Mouse (Mus musculus) cerebellum, adult (tissue): ENCODE measurements at regions not wholly inside any gene's neighbourhood (a gene's known extent, or its start where the extent isn't known, plus 50 kb on each side); places are given as distances from the start of the nearest gene placed in this dataset.

Experiments used
- ATAC-seq: cut with Nextera tagmentation; 2 replicates; pipeline ENCODE4 v1.9.2; 2017; ENCODE audit warnings: mild to moderate bottlenecking, moderate library complexity, mixed read lengths; ENCODE audit not compliant: insufficient number of reproducible peaks, low FRiP score, low TSS enrichment

DNA sequence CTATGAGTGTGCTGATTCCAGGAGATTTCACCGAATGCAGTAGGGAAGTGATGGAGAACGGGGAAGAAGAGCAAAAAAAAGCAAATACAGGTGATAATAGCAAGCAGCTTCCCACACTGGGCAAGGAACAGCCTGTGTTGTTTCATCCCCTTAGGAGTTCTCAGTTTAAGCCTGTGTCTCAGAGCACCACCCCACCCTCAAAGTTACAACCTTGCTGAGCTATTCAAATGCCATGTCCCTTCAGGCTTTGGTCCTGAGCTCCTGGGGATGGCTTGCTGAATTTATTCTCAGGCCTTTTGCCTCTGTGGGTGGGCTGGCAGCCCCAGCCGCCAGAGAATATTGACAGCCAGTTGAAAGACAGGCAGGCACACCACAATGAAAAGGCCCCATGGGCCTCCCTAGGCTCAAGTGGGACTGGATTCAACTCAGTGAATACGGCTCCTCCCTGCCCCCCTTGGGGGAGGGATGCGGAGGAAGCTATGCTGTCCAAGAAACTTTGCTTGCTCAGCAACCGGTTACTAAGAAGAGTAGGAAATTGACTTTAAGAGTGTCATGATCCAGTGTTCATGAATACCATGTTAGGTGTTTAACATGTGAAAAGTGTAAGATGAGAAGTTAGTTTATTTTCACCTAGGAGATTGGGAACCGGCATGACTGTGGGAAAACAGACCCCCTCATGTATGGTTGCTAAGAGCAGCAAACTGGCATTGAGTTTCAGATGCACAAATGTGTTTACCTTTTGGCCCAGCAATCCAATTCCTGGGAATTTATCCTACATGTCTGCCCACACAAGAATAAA lies 142.5 kb upstream of the Egfl6 start:
- no peak for ATAC-seq

DNA sequence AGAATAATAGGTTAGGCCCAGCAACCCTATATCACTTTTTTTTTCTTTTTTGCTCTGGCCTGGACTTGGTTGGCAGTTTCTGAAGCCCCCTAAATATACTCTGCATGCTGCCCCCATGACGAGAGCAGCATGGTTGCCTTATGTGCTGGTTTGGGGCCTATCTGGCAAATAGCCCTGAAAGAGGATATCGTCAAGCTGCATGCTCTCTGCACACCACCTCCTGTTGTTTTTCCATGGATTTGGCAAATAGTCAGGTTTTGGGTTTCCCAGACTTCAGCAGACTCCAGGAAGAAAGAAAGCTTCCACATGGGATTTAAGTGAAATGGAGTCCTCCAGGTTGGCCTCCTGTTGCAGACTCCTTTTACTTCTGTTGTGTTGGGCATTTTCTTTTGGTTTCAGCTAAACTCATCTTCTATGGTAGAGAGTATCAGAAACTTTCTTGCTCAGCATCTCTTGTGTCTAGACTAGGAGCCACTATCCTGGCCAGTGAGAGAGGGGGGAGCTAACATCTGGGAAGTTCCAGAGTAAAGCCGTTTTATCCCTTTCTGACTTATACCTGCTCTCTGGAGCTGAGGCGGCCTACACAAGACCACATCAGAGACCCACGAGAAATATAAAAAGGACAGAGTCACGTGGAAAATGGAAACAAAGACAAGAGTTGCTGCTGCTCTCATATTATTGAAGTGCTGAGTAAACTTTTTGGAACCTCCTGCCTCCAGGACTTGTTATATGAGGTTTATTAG lies 140.4 kb upstream of the Egfl6 start:
- ATAC-seq, result no peak

DNA sequence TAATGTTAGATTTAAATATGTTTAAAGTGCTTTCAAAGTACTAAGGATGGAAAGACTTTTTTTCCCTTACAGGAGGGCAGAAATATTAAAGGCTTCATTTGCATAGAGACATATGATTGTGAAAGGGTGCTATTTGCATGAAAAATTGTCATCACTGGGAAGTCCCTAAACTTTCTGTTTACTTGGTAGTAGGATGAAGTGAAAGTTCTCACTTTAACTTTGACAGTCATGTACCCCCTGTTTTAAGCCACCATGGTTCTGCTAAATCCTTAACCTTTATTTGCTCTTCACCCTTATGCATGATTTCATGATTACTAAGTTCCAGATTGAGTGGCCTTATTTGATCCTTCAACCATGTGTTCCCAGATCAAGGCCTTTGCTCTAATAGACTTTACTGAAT lies 132.6 kb upstream of the Egfl6 start:
- no peak for ATAC-seq

DNA sequence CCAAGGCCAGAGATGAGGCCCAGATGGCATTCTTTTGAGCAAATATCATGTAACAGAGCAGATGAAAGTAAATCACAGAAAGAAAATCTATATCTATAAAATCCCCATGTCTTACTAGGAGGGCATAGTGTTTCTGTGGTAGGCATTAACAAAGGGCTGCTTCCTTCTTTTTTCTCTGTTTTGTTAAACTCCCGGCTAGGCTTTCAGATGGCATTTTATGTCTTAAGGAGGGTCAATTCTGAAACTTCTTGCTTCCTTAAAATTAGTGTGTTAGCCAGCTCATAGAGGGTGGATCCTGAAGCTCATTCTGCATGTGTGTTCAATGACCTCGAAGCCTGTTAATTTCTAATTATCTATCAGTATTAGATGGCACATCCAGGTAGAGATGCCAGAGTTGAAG lies 123.8 kb upstream of the Egfl6 start:
- no peak for ATAC-seq

DNA sequence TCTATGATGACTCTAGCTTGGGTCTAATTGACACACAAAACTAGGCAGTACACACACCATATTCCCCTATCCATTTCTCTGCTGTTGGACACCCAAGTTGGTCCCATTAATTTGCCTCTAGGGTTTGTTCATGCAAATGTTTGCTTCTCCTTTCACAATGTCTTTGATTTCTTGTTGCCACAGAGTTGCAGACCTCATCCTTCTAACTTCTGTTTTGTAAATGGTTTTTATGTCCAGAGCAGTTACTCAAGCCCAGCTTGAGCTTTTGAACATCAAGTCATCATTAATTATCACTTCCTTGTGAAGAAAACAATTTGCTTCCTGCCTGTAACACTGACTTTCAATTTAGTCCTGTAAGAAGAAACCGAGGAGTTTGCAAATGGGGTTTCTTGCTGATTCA lies 122.6 kb upstream of the Egfl6 start:
- ATAC-seq, result no peak

DNA sequence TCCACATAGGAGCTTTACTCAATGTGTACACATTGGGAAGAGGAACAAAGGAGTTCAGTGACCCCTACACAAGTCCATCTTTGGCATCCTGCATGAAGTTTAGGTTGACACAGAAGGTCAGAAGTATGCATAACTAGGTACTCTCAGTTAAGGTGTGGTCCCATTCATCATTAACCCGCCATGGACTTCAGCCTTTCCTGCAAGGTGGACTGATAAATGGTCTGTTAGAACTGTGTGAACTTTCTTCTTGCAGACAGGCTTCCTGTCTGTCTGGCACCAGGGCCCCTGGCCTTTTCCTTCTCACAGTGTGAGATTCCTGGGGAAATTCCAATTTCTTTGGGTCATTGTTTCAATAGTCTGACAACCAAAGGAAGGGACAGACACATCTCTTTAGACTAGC lies 121.5 kb upstream of the Egfl6 start:
- no peak for ATAC-seq

DNA sequence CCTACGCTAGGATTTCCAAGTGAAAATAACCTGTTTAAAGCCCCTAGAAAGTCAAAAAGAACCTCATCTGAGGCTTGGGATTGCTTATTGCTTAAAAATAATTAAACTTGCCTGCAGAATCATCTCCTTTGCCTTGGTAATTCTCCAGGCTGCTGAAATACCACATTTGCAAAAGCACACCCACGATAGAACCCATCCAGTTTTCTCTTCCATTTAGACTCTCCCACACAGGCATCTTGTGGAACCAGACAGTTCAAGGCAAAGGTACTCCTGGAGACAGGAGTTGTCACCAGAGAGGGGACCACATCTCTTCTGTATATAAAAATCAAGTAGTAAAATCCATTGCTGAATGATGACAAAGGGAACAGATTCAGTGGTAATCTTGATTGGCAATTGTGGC lies 118.8 kb upstream of the Egfl6 start:
- ATAC-seq, result no peak

DNA sequence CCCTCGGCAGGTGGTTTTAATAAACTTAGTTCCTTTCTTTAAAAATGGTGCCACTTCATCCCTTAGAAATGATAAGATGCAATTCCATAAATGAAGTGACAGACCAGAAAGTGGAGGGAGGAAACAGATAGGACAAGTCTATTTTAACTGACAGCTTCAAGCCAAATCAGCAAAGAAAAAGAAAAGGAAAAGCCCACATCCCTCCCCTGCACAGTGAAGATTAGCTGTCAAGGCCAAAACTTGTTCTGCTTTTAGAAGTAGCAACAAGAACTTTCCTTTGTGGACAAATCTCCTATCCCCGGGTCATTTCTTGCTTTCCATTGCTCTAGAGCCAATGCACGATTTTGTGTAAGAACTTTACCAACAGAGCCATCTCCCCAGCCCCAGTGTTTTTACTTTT lies 108.7 kb upstream of the Egfl6 start:
- ATAC-seq, result no peak

DNA sequence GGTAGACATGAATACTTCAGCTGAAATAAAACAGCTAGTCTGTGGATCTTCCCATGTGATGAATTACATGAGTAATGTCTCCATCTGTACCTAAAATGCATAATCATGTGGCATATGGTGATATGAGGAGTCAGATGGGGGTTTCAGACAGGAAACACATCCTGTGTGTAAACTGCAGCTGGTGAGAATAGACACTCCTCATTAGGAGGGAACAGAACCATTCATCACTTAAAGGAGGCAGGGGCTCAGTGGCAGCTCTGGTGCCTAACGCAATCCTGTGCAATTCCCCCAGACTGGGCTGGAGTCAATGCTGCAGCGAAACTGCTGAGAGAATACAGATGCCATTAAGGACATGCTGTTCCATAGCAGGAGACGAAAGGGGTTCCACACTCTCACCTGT lies 103.3 kb upstream of the Egfl6 start:
- ATAC-seq, result no peak

DNA sequence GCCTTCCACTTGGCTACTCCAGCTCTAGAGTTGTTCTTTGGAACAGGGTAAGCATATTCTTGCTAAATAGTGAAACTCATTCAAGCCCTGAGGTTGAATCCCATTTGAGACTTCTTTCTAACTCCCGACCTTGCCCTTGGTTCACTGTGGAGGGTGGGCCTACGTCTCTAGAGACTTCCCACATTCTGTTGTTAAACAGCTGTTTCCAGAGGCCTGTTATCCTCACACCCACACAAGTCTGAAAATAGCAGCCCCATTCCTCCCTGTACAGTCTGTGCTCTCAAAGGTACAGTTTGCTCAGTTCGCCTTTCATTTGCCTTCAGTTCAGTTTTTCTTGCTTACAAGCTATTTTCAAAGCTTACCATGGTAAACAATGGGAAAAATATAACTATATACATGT lies 87.9 kb upstream of the Egfl6 start:
- ATAC-seq, result no peak

DNA sequence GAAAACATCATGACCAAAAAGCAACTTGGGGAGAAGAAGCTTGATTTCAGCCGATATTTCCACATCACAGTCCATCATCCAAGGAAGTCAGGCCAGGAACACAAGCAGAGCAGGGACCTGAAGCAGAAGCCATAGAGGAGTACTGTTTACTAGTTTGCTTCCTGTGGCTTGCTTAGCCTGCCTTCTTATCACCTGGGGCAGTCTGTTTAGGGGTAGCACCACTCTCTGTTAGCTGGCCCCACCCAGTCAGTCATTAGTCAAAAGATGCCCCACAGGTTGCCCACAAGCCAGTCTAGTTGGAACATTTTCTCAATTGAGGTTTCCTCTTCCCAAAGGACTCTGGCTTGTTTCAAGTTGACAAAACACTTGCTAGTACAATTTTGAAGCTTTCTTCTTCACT lies 87.1 kb upstream of the Egfl6 start:
- ATAC-seq, result no peak

DNA sequence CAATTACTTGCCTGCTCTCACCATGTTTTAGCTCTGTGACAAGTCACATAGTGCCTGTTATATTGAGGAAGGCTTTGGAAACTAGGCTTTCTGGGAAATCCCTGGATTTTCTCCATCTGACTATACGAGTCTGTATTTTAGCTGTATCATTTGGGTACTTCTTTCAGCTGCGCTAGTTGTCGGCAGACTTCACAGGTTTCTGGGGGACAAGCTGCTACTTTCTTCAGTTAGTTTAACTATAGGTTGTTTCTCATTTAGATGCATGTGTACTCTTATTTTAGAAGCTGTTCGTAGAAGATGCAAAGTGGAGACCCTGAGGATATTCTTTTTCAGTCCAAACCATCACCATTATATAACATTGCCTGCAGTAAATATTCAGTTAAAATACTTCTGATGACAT lies 86.3 kb upstream of the Egfl6 start:
- no peak for ATAC-seq

DNA sequence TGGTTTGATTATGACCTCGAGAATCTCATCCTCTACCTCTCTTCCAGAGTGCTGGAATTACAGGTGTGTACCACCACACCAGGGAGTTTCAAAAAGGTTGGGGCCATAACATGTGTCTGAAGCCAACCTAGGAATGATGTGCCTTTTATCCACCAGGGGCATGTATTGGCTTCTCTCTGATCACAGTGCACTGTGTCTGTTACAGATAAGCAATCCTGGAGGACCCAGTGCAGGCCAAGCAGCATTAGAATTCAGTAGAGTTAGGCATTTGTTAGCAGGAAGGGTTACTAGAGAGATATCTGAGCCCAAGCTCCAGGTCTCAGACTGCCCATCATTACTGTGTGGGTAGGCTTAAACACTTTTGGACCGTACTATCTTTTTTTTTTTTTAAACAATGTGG lies 80.8 kb upstream of the Egfl6 start:
- ATAC-seq, result no peak

DNA sequence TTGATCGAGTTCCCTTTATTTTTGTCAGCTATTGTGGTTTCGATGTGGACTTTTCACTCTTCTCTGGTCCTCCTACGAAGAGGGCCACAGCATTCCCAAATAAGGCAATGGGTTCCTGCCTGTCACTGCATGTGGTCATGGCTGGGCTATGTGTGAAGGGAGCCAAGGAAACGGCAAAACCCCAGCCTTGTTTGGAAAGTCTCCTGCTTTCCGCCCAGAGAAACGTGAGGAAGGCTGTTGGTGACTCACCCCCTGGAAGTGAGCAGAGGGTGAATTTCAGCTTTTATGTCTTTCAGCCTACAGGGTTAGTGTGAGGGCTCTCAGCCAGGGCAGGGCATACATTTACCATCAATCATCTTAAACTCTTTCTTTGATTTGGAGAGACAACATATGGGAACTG lies 76.3 kb upstream of the Egfl6 start:
- 0 out of 2 replicates have a peak, but pooled peaks have one; percentile 51 for ATAC-seq

DNA sequence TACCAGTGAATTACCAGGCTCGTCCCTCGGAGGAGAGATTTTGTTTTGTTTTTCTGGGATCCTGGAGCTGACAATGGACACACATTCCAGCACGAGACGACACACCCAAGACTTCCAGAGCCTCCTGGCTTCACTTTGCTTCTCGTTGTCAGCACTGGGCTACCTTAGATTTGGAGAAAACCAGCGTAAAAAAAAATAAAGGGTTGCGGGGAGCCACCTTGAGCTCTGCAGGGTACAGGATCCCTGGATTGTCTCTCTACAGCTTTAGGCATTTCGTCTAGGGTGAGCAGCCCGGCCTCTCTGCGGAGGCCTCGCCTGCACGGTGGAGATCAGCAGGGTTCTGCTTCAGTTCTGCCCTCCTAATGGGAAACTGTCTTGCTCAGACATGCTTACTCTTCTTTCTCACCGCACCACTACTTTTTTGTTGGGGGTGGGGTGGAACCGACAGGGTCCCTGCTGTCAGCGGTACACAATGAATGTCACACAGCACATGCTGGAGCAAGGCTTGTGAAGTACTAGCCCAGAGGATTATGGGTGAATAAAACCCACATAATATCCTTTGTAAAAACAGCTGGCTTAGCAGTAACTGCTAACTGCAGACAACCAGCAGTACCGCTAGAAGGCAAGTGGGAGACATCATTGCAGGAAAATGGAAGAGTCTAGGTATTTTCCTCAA lies 75.7 kb upstream of the Egfl6 start:
- peak; percentile 73 for ATAC-seq

DNA sequence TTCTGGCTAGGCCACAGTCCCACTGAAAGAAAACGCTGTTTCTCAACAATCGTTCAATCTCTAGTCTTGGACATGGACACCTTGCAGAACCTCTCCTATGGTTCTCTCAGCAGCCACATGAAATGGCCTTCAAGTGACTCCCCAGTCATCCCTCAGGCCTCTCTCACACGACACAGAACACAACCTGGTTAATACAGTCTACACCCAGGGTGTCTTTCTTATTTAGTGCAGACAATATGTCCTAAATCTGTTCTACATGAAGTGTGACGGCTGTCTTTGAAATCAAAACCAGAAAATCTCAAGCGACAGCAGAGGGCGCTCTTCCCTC lies 75.2 kb upstream of the Egfl6 start:
- ATAC-seq, result no peak

DNA sequence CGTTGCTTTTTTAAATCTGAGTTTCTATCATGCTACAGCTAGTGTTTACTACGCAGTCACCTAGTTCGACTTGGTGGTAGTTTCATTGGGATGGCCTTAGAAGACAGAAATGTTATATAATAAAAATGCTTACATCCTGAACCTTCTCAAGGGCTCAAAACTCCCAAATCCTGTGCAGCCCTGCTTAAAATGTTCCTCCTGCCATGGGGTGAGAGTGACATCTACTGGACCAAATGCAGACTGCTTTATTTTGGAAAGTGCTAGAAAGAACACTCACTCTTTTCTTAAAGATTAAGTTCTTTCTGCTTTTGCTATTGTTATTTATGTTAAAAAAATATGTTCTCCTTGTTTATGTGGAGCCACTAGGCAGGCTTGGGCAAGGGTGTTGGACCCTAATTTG lies 66.9 kb upstream of the Egfl6 start:
- ATAC-seq, result no peak

DNA sequence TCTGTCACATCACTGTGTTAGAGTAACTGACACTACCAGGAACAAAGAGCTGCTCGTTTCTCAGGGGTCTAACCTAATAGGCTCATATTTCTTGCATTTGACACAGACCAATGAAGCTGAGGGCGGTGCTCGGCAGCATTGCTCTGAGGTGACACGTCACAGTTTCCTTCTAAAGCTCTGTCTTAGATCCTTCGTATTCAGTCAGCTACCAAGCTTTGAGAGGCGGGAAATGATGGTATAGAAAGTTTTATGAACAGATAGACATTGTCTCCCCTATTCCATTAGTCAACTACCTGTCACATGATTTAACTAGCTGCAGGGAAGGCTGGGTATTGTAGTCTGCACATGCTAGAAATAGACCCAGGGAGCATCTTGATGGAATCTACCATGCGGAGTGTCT lies 60.2 kb upstream of the Egfl6 start:
- no peak for ATAC-seq

DNA sequence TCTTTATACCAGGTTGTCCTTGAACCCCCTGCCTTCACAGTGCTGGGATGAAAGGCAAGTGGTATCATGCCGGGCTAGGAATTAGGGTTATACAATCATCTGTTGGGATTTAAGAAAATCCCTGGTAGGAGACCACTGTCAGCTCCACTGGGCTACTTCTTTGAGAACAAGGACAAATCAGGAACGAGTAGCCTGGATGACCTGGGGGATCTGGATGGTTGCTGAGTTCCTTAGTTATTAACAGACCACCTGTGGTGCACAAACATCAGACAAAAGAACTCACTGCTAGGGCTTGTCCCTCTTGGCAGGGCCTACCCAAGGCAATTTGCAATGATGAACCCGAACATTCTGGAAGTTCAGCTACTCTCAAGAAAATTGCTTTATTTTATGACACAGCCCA lies 55.7 kb upstream of the Egfl6 start:
- no peak for ATAC-seq

DNA sequence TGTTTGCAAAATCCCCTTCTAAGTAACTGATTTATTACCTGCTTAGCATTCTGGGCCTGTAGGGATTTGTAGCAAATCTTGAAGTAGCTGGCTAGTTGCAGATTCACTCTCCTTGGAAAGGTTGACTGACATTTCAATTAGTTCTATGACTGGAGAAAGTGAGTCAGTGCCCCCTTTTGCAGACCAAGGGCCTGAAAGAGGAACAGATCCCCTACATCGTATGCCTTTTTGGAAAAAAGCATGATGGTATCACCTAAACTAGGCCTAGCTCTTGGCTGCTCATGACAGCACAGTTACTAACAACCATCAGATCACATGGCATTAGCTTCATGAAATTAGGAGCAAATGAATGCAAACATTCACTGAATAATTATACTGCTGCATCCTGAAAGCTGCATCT lies 54.7 kb upstream of the Egfl6 start:
- no peak for ATAC-seq
